Mouse (Mus musculus) neural tube, embryonic 12.5 days (tissue): Measurements from ENCODE around the gene Pak6. TPM values are rescaled to one million over a fixed set of nuclear protein-coding genes. Genes with fewer than 3 reads are reported as not detected.

Experiments
- ATAC-seq: fragments of 200-750 bp; cut with Nextera tagmentation; 2 replicates; pipeline ENCODE4 v1.8.0; 2017; ENCODE audit warnings: low read depth, mild to moderate bottlenecking, moderate TSS enrichment, moderate library complexity; ENCODE audit not compliant: low FRiP score
- H3K27ac ChIP-seq: fragments of 300-500 bp; sonication (generic); 2 replicates; pipeline ENCODE4 v1.5.1; 2016
- H3K27me3 ChIP-seq: fragments of 300-500 bp; sonication (generic); replicated peaks from 2 replicates; pipeline ENCODE4 v1.6.1; 2016; ENCODE audit warnings: mild to moderate bottlenecking
- H3K36me3 ChIP-seq: fragments of 300-500 bp; sonication (generic); 2 replicates; pipeline ENCODE4 v1.6.1; 2016; ENCODE audit warnings: mild to moderate bottlenecking
- H3K4me1 ChIP-seq: fragments of 300-500 bp; sonication (generic); 2 replicates; pipeline ENCODE4 v1.6.1; 2016
- H3K4me2 ChIP-seq: fragments of 300-500 bp; sonication (generic); replicated peaks from 2 replicates; pipeline ENCODE4 v1.6.1; 2016; ENCODE audit warnings: mild to moderate bottlenecking
- H3K4me3 ChIP-seq: fragments of 300-500 bp; sonication (generic); 2 replicates; pipeline ENCODE4 v1.5.1; 2016
- H3K9ac ChIP-seq: fragments of 300-500 bp; sonication (generic); 2 replicates; pipeline ENCODE4 v1.6.1; 2016; ENCODE audit warnings: mild to moderate bottlenecking
- H3K9me3 ChIP-seq: fragments of 300-500 bp; sonication (generic); 2 replicates; pipeline ENCODE4 v1.6.1; 2016; ENCODE audit warnings: mild to moderate bottlenecking
- WGBS: fragments of 180-500 bp; shearing (Covaris S2); methylation state at CpG from one replicate; pipeline ENCODE4 v1.1.7; 2016; 5-methylcytosine and 5-hydroxymethylcytosine counted together
- polyA plus RNA-seq: library from polyadenylated mRNA; unstranded; fragments of >200 nt; fragmentation: Nextera tagmentation; extraction: Ambion mirVana; gene quantifications from 2 replicates; pipeline ENCODE4 v1.2.1, GENCODE M21; 2016

Pak6 gene
- polyA plus RNA-seq, 1 experiment from 2014 or later = 5.7 TPM

DNA sequence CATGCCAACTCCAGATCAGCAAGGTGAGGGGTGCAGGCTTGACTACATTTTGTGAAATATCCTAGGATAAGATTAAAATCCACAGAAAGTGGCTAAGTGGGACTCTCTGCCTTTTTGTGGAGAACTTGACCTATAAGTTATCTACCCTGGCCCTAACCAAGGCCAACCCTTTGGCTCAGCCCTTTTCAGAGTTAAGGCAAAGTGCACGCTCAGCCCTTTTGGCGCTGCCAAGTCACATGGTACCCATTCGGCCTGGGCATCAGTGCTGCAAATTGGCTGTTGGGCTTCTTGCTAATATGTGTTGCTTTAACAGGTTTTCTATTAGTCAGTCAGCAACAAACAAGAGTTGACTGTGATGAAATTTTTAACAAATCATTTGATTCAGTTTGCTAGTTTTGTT lies 24.7 kb downstream of the Pak6 start:
- Histone ChIP-seq H3K9me3 (no peaks in the 10 kb centered on the region), H3K9ac (no peak overlapping the region)
- ATAC-seq = no peak

DNA sequence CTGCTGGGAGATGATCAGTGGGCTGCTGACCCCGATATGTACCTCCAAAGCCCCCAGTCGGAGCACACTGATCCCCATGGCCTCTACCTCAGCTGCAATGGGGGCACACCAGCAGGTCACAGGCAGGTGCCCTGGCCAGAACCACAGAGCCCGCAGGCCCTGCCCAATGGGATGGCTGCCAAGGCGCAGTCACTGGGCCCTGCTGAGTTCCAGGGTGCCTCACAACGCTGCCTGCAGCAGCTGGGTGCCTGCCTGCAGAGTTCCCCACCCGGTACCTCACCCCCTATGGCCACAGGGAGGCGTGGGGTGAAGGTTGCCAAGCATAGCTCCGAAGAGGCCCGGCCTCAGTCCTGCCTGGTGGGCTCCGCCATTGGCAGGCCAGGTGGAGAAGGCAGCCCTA lies 26.8 kb downstream of the Pak6 start:
- H3K4me1 ChIP-seq = no peaks in the 10 kb centered on the region
- ATAC-seq = no peak
- no peaks in the 10 kb centered on the region for H3K36me3 ChIP-seq
- 81% methylated on average over 10 of the region's 10 CpGs for WGBS
- H3K9ac ChIP-seq = no peak overlapping the region
- no peak overlapping the region for H3K27ac ChIP-seq
- H3K9me3 ChIP-seq = no peaks in the 10 kb centered on the region
- no peak overlapping the region for H3K4me3 ChIP-seq
- peaks cover 15% of the 10 kb centered on the region for H3K27me3 ChIP-seq
- no peak overlapping the region for H3K4me2 ChIP-seq

More for the DNA sequence above, 24.7 kb downstream of the Pak6 start:
- no peaks in the 10 kb centered on the region for H3K36me3 ChIP-seq
- 95% methylated on average over 3 of the region's 3 CpGs for WGBS
- no peak overlapping the region for H3K27ac ChIP-seq
- no peak overlapping the region for H3K4me3 ChIP-seq
- H3K27me3 ChIP-seq = peaks cover 5% of the 10 kb centered on the region; the same call in 1 of the 2 replicates
- no peak overlapping the region for H3K4me2 ChIP-seq
- H3K4me1 ChIP-seq = no peaks in the 10 kb centered on the region

DNA sequence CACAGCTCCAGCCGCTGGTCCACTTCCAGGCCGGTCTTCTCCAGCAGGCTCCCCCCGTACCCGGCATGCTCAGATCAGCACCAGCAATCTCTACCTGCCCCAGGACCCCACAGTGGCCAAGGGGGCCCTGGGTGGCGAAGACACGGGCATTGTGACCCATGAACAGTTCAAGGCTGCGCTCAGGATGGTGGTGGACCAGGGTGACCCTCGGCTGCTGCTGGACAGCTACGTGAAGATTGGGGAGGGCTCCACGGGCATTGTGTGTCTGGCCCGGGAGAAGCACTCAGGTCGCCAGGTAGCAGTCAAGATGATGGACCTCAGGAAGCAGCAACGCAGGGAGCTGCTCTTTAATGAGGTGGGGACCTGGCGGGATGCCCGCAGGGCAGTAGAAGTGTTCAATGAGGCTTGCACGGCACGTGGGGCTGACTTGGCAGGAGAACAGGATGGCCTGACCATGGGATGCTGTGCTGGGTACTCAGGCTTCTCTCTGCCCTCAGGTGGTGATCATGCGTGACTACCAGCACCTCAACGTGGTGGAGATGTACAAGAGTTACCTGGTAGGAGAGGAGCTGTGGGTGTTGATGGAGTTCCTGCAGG lies 30.4 kb downstream of the Pak6 start:
- ATAC-seq = no peak; the same call in 1 of the 2 replicates
- Histone ChIP-seq H3K4me3 (no peak overlapping the region), H3K4me2 (no peak overlapping the region), H3K9ac (no peak overlapping the region), H3K27me3 (peaks cover 43% of the 10 kb centered on the region), H3K9me3 (no peaks in the 10 kb centered on the region), H3K27ac (no peak overlapping the region), H3K4me1 (0 out of 2 replicates have a peak, but pooled peaks cover 3% of the 10 kb centered on the region), H3K36me3 (no peaks in the 10 kb centered on the region)
- WGBS = 84% methylated on average over 19 of the region's 19 CpGs

DNA sequence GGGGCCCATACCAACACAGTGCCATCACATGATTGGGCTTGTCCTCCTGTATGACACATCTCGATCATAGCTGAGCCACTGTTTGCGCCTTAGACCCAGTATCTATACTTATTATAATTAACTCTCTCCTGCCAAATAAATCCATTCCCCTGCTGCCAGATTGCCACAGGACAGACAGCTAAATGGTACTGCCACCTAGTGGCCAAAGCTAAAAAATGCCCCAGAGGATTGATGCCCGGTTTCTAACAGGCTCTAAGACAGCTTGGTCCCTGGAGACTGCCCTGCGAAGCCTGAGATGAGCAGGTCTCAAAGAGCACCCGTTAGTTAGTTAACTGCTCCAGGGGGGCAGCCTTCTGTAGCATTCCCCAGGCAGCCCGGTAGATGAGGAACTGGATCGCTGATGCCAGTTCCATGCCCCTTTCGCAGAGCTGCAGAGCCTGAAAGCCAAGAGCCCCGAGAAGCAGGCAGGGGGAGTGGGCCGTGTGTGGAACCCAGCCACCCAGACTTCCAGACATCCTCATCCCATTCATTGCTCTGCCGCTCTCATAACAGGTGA lies 32.7 kb downstream of the Pak6 start:
- Histone ChIP-seq H3K36me3 (no peaks in the 10 kb centered on the region), H3K9me3 (no peaks in the 10 kb centered on the region), H3K27ac (no peak overlapping the region), H3K4me3 (no peak overlapping the region), H3K27me3 (peaks cover 56% of the 10 kb centered on the region), H3K4me2 (0 out of 2 replicates have a peak overlapping the region, but pooled peaks have one; percentile 10), H3K9ac (no peak overlapping the region), H3K4me1 (peaks cover 7% of the 10 kb centered on the region)
- ATAC-seq = peak; percentile 16; the same call in 1 of the 2 replicates
- 26% methylated on average over 11 of the region's 11 CpGs for WGBS

DNA sequence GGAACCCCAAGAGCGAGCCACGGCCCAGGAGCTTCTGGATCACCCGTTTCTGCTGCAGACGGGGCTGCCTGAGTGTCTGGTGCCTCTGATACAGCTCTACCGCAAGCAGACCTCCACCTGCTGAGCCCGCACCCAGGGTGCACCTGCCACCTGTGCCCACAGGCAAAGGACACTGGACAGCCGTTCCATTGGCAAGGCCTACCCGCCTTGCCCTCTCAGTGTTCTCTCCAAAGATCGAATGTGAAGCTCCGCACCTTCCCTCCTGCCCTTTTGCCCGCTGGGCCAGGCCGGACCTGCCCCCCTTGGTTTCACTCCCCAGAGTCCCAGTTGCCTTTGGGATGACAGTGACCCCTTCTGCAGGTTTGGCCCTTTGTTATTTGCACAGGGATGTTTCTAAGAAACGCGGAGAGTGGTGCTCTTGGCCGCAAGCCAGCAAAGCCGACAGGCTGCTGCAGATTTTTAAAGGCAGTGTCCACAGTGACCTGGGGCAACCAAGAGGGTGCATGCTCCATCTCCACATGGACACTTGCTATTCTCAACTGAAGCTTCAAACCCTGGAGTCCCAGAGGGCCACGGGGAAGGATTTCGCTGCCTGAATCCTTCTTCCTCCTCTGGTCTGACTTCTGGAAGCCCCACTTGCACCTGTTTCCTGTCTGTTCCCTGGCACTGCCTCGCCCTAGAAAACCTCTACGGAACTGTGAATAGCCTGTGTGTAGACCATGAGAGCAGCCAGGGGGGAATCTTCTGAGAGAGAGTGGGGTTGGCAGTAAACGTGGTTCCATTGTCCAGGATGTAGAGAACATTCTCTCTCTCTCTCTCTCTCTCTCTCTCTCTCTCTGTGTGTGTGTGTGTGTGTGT lies 33.6 kb downstream of the Pak6 start:
- no peak overlapping the region for H3K4me3 ChIP-seq
- H3K4me1 ChIP-seq = peaks cover 11% of the 10 kb centered on the region
- no peak for ATAC-seq
- no peaks in the 10 kb centered on the region for H3K9me3 ChIP-seq
- H3K27ac ChIP-seq = no peak overlapping the region
- H3K9ac ChIP-seq = no peak overlapping the region
- WGBS = 47% methylated on average over 21 of the region's 21 CpGs
- H3K36me3 ChIP-seq = no peaks in the 10 kb centered on the region
- H3K4me2 ChIP-seq = no peak overlapping the region
- H3K27me3 ChIP-seq = peaks cover 65% of the 10 kb centered on the region

DNA sequence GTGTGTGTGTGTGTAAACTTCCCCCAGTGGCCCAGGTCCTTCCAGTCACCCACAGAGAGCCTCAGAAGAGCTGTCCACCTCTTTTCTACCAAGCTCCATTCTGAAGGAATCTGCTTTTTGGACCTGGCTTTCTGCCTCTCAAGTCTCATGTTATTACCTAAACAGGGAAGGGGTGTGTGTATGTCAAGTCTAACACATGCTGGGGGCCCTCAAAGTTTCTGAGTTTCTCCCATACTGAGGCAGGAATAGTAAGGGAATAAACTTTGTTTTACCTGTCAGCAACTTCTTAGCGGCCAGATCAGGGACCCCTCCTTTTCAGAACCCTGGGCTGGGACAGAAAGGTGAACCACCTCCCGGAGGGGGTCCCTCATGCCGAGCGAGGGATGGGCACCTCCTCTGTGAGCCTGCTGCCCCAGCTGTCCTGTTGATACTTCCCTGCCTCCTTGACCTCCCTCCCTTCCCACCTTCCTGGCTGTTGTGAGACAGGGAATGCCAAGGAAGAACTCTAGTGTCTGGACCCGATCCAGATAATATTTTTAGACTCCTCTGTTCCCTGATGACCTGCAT lies 34.3 kb downstream of the Pak6 start:
- WGBS = 56% methylated on average over 5 of the region's 5 CpGs
- ATAC-seq = no peak
- Histone ChIP-seq H3K27ac (no peak overlapping the region), H3K9ac (no peak overlapping the region), H3K4me1 (peaks cover 12% of the 10 kb centered on the region), H3K27me3 (peaks cover 72% of the 10 kb centered on the region), H3K9me3 (no peaks in the 10 kb centered on the region), H3K36me3 (no peaks in the 10 kb centered on the region), H3K4me2 (no peak overlapping the region), H3K4me3 (no peak overlapping the region)

DNA sequence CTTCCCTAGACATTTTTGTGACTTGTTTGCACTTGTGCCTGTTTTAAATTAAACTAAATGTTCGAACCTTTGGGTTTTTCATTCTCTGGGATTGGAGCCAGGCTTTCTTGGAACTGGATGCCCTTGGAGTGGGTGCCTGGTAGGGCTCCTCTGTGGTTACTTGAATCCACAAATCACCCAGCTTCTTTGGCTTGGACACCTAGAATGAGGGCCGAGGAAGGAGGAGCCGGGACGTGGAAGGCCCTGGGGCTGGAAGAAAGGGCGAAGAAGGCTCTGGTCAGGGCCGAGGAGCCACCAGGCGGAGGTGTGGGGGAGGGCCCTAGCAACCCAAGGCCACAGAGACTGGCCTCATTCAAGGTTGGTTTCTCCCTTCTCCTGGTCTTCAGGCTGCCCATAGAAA lies 34.9 kb downstream of the Pak6 start:
- no peak overlapping the region for H3K9ac ChIP-seq
- H3K4me1 ChIP-seq = peaks cover 18% of the 10 kb centered on the region
- no peaks in the 10 kb centered on the region for H3K36me3 ChIP-seq
- ATAC-seq = no peak
- no peaks in the 10 kb centered on the region for H3K9me3 ChIP-seq
- H3K27ac ChIP-seq = no peak overlapping the region
- H3K4me2 ChIP-seq = no peak overlapping the region
- H3K4me3 ChIP-seq = no peak overlapping the region
- H3K27me3 ChIP-seq = peaks cover 78% of the 10 kb centered on the region
- WGBS = 43% methylated on average over 7 of the region's 7 CpGs

DNA sequence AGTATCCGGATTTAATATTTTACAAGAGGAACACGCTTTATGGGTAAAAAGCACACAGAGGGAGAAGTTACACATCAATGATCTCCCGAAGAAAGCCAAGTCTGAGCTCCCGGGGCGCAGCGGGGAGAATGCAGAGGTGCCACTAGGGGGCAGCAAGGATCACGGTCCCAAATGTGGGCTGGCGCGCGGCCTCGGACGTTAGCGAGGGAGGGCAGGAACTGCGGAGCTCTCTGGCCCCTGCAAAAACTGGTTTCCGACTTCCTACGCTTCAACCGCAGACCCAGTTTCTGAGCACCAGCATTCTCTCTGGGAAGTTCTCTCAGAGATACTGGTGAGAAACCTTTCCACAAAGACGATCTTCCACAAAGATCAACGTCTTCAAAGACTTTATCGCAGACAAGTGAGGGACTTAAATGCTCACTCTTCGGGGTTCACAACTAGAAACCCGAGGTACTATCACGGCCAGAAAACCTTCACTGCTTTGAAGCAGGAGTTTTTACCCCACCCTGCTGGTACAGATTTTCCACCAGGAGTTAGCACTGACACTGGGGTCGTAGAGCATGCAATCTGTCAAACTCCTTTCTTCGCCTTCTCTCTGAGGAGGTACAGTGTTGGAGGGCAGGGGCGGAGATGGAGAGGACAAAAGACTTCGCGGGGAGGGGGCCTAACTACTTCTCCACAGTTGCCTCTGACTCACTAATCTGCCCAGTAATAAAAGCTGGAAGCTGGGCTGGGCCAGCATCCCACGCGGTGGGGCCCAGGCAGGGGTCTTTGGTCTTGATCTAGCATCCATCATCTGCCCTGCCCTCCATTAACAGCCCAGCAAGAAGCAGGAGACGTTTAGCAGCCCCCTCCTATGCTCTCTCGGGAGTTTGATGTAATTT lies 37.3 kb downstream of the Pak6 start:
- no peak overlapping the region for H3K9ac ChIP-seq
- ATAC-seq = peak; percentile 38

DNA sequence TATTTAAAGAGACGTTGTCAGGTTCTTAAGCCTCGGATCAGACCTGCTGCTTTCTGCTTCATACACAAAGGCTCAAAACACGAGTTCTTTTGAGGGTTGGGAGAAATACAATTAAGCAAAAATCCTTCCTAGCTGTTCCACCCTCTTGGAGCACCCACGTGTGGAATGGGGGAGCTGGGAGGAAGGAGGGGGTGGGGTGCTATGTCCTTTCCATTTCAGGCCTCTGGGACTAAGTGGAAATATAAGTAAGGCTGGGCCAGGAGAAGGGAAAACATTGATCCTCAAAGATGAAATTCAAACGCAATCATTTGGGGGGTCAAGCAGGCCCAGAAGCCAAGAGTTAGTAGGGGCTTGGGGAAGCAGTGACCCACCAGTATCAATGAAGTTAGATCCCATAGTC lies 38.1 kb downstream of the Pak6 start:
- H3K27me3 ChIP-seq = peaks cover 92% of the 10 kb centered on the region
- no peak overlapping the region for H3K9ac ChIP-seq
- no peak for ATAC-seq
- no peak overlapping the region for H3K27ac ChIP-seq
- 3% methylated on average over 5 of the region's 5 CpGs for WGBS
- no peaks in the 10 kb centered on the region for H3K36me3 ChIP-seq
- H3K9me3 ChIP-seq = no peaks in the 10 kb centered on the region
- peak overlapping the region; percentile 50 for H3K4me2 ChIP-seq
- H3K4me3 ChIP-seq = no peak overlapping the region
- H3K4me1 ChIP-seq = peaks cover 29% of the 10 kb centered on the region

More for the DNA sequence above, 37.3 kb downstream of the Pak6 start:
- Histone ChIP-seq H3K27me3 (peaks cover 89% of the 10 kb centered on the region), H3K9me3 (no peaks in the 10 kb centered on the region), H3K4me3 (peak overlapping the region; percentile 13; the same call in 1 of the 2 replicates), H3K27ac (no peak overlapping the region), H3K4me2 (peak overlapping the region; percentile 50), H3K36me3 (no peaks in the 10 kb centered on the region), H3K4me1 (peaks cover 33% of the 10 kb centered on the region)
- WGBS = 1% methylated on average over 32 of the region's 32 CpGs

DNA sequence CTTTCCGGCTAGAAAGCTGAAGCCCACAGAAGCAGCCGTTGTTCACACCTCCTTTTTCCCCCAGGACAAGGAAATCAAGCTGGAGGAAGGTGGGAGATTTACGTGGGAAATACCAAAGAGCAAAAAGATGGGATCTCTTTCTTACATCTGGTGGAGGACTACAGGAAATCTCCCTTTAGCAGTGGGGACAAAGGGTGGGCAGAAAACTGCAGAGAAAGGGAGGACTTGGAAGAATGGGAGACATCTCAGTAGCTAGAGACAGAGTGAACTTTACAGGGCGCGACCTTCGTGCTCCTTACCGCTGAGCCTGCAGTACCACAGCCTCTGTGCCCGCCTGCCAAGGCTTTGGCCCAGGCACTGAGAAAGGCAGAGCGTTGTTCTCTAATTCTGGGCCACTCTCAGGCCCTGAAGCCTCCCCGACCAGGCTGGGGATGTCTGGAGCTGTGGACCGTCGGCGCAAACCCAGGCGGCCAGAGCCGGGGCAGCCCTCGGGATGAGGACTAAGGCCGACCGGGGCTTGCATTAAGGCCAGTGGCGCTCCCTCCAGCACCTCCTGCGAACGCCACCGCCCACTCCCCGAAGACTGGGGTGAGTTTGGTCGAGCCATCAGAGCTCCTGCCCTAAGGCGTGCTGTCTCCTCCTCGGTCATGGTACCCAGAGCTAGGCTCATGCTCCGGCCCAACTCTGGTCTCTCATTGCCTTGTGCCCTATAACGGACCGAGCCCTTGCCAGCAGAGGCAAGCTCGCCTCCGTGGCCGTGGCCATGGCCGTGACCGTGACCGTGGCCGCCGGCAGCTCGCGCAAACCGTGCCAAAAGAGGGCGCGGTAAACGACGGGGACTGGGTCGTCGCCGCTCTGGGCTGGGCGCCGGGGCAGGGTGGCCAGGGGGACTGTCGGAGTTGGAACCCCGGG lies 39.1 kb downstream of the Pak6 start:
- H3K9me3 ChIP-seq = no peaks in the 10 kb centered on the region
- no peak for ATAC-seq
- 2% methylated on average over 51 of the region's 51 CpGs for WGBS
- peak overlapping the region; percentile 37 for H3K4me3 ChIP-seq
- H3K4me1 ChIP-seq = peaks cover 32% of the 10 kb centered on the region
- H3K27me3 ChIP-seq = peaks cover 92% of the 10 kb centered on the region
- peak overlapping the region; percentile 70 for H3K4me2 ChIP-seq
- H3K27ac ChIP-seq = no peak overlapping the region
- peak overlapping the region; percentile 35; the same call in 1 of the 2 replicates for H3K9ac ChIP-seq
- H3K36me3 ChIP-seq = no peaks in the 10 kb centered on the region
